Mouse (Mus musculus) embryonic fibroblast, embryonic 13.5 days (primary cell): ENCODE measurements at regions not wholly inside any gene's neighbourhood (a gene's known extent, or its start where the extent isn't known, plus 50 kb on each side); places are given as distances from the start of the nearest gene placed in this dataset.

ENCODE experiments used
- CTCF ChIP-seq: IDR thresholded peaks from 2 replicates; pipeline ENCODE4 v1.5.1; 2011; ENCODE audit warnings: mild to moderate bottlenecking, control low read depth, low read length, moderate library complexity, borderline replicate concordance; ENCODE audit not compliant: insufficient read depth
- POLR2A ChIP-seq: IDR thresholded peaks from 2 replicates; pipeline ENCODE4 v1.6.1; 2011; ENCODE audit warnings: low read depth, mild to moderate bottlenecking, control low read depth, low read length, moderate library complexity

- TF ChIP-seq CTCF: no peak
- TF ChIP-seq POLR2A: no peak
Measured at GRCm38 (mm10) chr12:25711186-25711585, 614.2 kb upstream of the Id2 start.
